In the genomic region with DNA sequence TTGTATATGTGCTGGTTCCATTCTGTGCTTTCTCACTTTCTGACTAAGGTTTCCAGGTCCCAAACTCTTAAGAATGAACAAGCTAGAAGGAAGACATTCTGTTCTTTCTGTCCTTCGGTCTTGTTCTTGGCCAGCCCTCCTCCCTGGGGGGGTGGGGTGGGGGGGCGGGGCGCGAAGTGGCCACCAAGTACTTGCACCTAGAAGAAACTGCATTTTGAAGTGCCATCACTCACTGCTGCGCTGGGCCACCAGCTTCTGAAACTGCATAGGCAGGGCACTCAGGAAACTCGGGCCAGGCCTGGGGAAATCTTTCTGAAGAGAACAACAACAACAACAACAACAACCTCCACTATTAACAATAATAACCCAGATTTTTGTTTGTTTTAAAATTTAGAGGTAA, we compare ENCODE assay signal across 23 mouse cellular contexts.
A peak's percentile ranks its signal among the peaks of the same experiment; 100 is the strongest.
DNase-seq lines count a peak whose midpoint lies in the region; ATAC-seq and TF ChIP-seq lines count a peak whose summit lies in the region.
"Had no signal": no experiment of that assay in that cellular context is flagged by ENCODE, and none has a peak within 500 bp of the region (broad histone marks: within the 10 kb centered on the region; RNA-seq: fewer than 3 reads in every experiment).

No protein-coding gene starts in this region.

- peak overlapping the region; percentile 37; the same call in 1 of the 2 replicates for H3K4me2 ChIP-seq in liver, embryonic 12.5 days
- no peak overlapping the region for H3K4me2 ChIP-seq in liver, postnatal 0 days (ENCODE audit: low read depth, low read length)
- H3K4me2 ChIP-seq: forebrain, embryonic 13.5 days; heart, embryonic 12.5 days; heart, embryonic 15.5 days; hindbrain, embryonic 12.5 days; hindbrain, embryonic 15.5 days had no signal

- H3K9ac ChIP-seq in liver, embryonic 12.5 days, result no peak overlapping the region
- no peak overlapping the region for H3K9ac ChIP-seq in liver, postnatal 0 days (replicated peaks)
- H3K9ac ChIP-seq: forebrain, embryonic 13.5 days; heart, embryonic 12.5 days; heart, embryonic 15.5 days; hindbrain, embryonic 12.5 days; hindbrain, embryonic 15.5 days had no signal

- peaks cover 12% of the 10 kb centered on the region; the same call in 1 of the 2 replicates for H3K4me1 ChIP-seq in liver, embryonic 12.5 days
- H3K4me1 ChIP-seq in liver, postnatal 0 days (ENCODE audit: insufficient read depth), result no peaks in the 10 kb centered on the region
- H3K4me1 ChIP-seq: forebrain, embryonic 10.5 days; forebrain, embryonic 13.5 days; heart, embryonic 15.5 days; hindbrain, embryonic 12.5 days; hindbrain, embryonic 15.5 days had no signal

- no peaks in the 10 kb centered on the region for H3K36me3 ChIP-seq in liver, embryonic 12.5 days
- no peaks in the 10 kb centered on the region for H3K36me3 ChIP-seq in liver, postnatal 0 days (replicated peaks; ENCODE audit: insufficient read depth, low read length)
- H3K36me3 ChIP-seq: forebrain, embryonic 10.5 days; heart, embryonic 12.5 days; heart, embryonic 15.5 days; hindbrain, embryonic 12.5 days; hindbrain, embryonic 15.5 days had no signal

- no peaks in the 10 kb centered on the region for H3K9me3 ChIP-seq in liver, embryonic 12.5 days (replicated peaks)
- H3K9me3 ChIP-seq in liver, postnatal 0 days (ENCODE audit: low read length), result no peaks in the 10 kb centered on the region
- H3K9me3 ChIP-seq: forebrain, embryonic 10.5 days; forebrain, embryonic 13.5 days; heart, embryonic 12.5 days; heart, embryonic 15.5 days; hindbrain, embryonic 12.5 days; hindbrain, embryonic 15.5 days had no signal

- no peak for TF ChIP-seq CTCF in liver, postnatal 0 days (IDR thresholded peaks at IDR 0.05; ENCODE audit: low read depth)

- no peak for TF ChIP-seq EP300 in liver, postnatal 0 days (IDR thresholded peaks at IDR 0.05; ENCODE audit: low read depth)

- no peaks in the 10 kb centered on the region for H3K27me3 ChIP-seq in liver, embryonic 12.5 days (replicated peaks)
- H3K27me3 ChIP-seq in liver, postnatal 0 days (ENCODE audit: insufficient read depth, low read length), result no peaks in the 10 kb centered on the region
- H3K27me3 ChIP-seq: forebrain, embryonic 13.5 days; heart, embryonic 12.5 days; heart, embryonic 15.5 days; hindbrain, embryonic 12.5 days; hindbrain, embryonic 15.5 days had no signal

- ATAC-seq in liver, embryonic 12.5 days, result no peak
- ATAC-seq in liver, postnatal 0 days, result no peak
- ATAC-seq: activated CD4-positive, CD25-positive, alpha-beta regulatory T cell, adult 4 months; forebrain, embryonic 13.5 days; forebrain, embryonic 16.5 days had no signal

- H3K4me3 ChIP-seq in liver, embryonic 12.5 days, result no peak overlapping the region
- H3K4me3 ChIP-seq in liver, postnatal 0 days (ENCODE audit: low read depth, low read length), result no peak overlapping the region
- H3K4me3 ChIP-seq: forebrain, embryonic 10.5 days; forebrain, embryonic 13.5 days; heart, embryonic 12.5 days; heart, embryonic 15.5 days; hindbrain, embryonic 12.5 days; hindbrain, embryonic 15.5 days had no signal

- intact Hi-C loops in heart, postnatal 14 days (cut with DNase I), result no loop called here

- 30% methylated on average over 6 of the region's 6 CpGs for WGBS in liver, embryonic 12.5 days (ENCODE audit: insufficient replicate concordance)
- 53% methylated on average over 6 of the region's 6 CpGs for WGBS in liver, postnatal 0 days (ENCODE audit: insufficient replicate concordance)

- no peak overlapping the region for H3K27ac ChIP-seq in liver, embryonic 12.5 days
- H3K27ac ChIP-seq in liver, postnatal 0 days (ENCODE audit: low read depth), result no peak overlapping the region
- H3K27ac ChIP-seq: forebrain, embryonic 10.5 days; forebrain, embryonic 13.5 days; heart, embryonic 15.5 days; hindbrain, embryonic 12.5 days; hindbrain, embryonic 15.5 days had no signal

- peak; percentile 73 for DNase-seq in heart, adult 11 months
- no peak for DNase-seq in heart, postnatal 14 days
- no peak for DNase-seq in liver, postnatal 0 days
- DNase-seq in A20 (ENCODE audit: low read depth, low spot score), result peak; percentile 68
- no peak for DNase-seq in adrenal gland, postnatal 36 days
- DNase-seq: adrenal gland, adult 8-10 months; adrenal gland, postnatal 25 days; B cell, adult 2 months; cerebellum, adult 18-20 months; cerebellum, adult 9-10 months; cerebellum, postnatal 14 days; gastrocnemius, postnatal 10 days; gastrocnemius, postnatal 36 days; heart, postnatal 10 days had no signal

Comparison
In these comparisons a context has a peak if more than half of its experiments do, and no peak if none do; other contexts are left out.
1. DNase-seq: peak in heart, adult 11 months (single experiment) and A20 (single experiment); none in heart, postnatal 14 days (0 of 2), liver, postnatal 0 days (single experiment) and adrenal gland, postnatal 36 days (0 of 2).